Mouse (Mus musculus) heart, adult 2 months (tissue): ENCODE data around the gene Tenm4. TPM values are rescaled to one million over a fixed set of nuclear protein-coding genes. Genes with fewer than 3 reads are reported as not detected.
A peak's percentile ranks its signal among the peaks of the same experiment; 100 is the strongest.

Experiments
- DNase-seq, 2 experiments: peaks; one replicate each; pipeline ENCODE4 v3.0.0; 2021
- H3K27ac ChIP-seq: fragments of 200-600 bp; 2 replicates; pipeline ENCODE4 v1.8.1; 2022
- H3K27me3 ChIP-seq: fragments of 200-500 bp; 2 replicates; pipeline ENCODE4 v1.6.1; 2012; ENCODE audit warnings: mild to moderate bottlenecking, low read length, inconsistent platforms, mixed read lengths; ENCODE audit not compliant: control insufficient read depth, insufficient read depth
- H3K36me3 ChIP-seq: fragments of 200-500 bp; 2 replicates; pipeline ENCODE4 v1.6.1; 2012; ENCODE audit warnings: low read length, inconsistent platforms; ENCODE audit not compliant: control insufficient read depth, insufficient read depth
- H3K4me1 ChIP-seq: fragments of 200-500 bp; 2 replicates; pipeline ENCODE4 v1.6.1; 2011; ENCODE audit warnings: low read length; ENCODE audit not compliant: control insufficient read depth, insufficient read depth
- H3K4me3 ChIP-seq: fragments of 200-600 bp; 2 replicates; pipeline ENCODE4 v1.8.1; 2022
- H3K79me2 ChIP-seq: fragments of 200-500 bp; replicated peaks from 2 replicates; pipeline ENCODE4 v1.6.1; 2012; ENCODE audit warnings: mild to moderate bottlenecking, inconsistent platforms, low read length, moderate library complexity, mixed read lengths; ENCODE audit not compliant: control insufficient read depth, insufficient read depth
- H3K9ac ChIP-seq: fragments of 200-500 bp; 2 replicates; pipeline ENCODE4 v1.6.1; 2012; ENCODE audit warnings: low read depth, mild to moderate bottlenecking, control low read depth, inconsistent platforms, low read length, mixed read lengths
- CTCF ChIP-seq: fragments of 200-600 bp; IDR thresholded peaks from 2 replicates; pipeline ENCODE4 v1.8.1; 2022; ENCODE audit warnings: antibody characterized with exemption, mild to moderate bottlenecking, moderate library complexity
- EP300 ChIP-seq: fragments of 200-500 bp; IDR thresholded peaks from 2 replicates; pipeline ENCODE4 v1.6.1; 2011; ENCODE audit warnings: low read depth, low read length, control low read depth; ENCODE audit not compliant: insufficient read depth
- POLR2A ChIP-seq: fragments of 200-500 bp; IDR thresholded peaks from 2 replicates; pipeline ENCODE4 v1.6.1; 2011; ENCODE audit warnings: mild to moderate bottlenecking, low read depth, low read length, control low read depth; ENCODE audit not compliant: insufficient read depth
- WGBS: fragments of 180-500 bp; shearing (Covaris S2); methylation state at CpG from one replicate; pipeline ENCODE4 v1.1.7; 2018; 5-methylcytosine and 5-hydroxymethylcytosine counted together
- intact Hi-C: fragments of 180-260 bp; cut with DNase I; formaldehyde crosslinking; loops from one replicate; pipeline ENCODE4 v1.15.1; 2025
- polyA plus RNA-seq: library from polyadenylated mRNA; depleted of rRNA; stranded (reverse); fragments of >200 nt; gene quantifications from 2 replicates; pipeline ENCODE4 v1.2.3, GENCODE M21; 2012
- total RNA-seq, 2 experiments: library from RNA; stranded (reverse); gene quantifications; 2 replicates each; pipeline ENCODE4 v1.2.3; 2021

The Tenm4 gene
- total and polyA plus RNA-seq, 3 experiments = 0.34 to 1.3 (median 0.74) TPM

DNA sequence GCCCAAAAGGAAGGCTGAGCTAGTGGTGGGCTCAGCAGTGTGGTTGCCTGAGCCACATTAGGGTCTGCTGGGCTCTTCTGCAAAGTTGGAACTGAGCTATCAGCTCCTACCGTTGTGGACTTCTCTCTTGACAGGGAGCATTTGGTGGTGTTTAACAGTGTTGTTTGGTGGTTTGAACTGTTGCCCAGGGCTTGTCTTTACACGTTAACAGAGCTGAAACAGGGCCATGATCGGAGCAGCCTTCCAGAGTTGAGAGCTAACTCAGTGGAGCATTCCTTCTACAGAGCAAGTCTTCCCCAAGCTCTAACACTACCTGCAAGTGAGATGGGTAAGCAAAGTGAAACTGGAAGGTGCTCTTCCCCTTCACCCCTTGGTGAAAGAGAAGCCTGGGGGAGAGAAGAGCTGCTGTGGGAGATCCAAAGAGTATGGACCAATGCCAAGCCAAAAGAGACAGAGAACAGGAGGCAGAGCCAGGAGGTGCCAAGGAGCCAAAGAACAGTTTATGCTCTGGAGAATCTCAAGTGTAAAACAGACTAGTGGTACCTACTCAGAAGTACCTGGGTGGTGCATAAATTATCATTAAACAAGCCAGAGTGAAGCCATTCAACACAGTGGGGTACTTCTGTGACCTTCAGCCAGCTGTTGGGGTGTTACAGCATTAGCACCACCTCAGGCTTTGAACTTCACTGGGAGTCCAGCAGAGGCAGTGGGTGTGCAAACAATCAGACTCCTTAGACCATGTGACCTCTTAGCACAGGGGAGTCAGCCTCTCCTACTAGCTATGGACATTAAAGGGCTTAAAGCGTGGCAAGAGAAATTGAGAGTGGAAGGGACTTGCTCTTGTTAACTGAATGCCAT lies 71.5 kb downstream of the Tenm4 start:
- no peaks in the 10 kb centered on the region for H3K79me2 ChIP-seq
- no peak overlapping the region for H3K9ac ChIP-seq
- TF ChIP-seq POLR2A (no peak), CTCF (no peak), EP300 (no peak)
- no peaks in the 10 kb centered on the region for H3K27me3 ChIP-seq
- no peaks in the 10 kb centered on the region for H3K36me3 ChIP-seq
- intact Hi-C loops = no loop called here
- H3K4me1 ChIP-seq = no peaks in the 10 kb centered on the region
- DNase-seq = peak in 1 of 2 experiments; percentile 4
- no peak overlapping the region for H3K4me3 ChIP-seq
- no peak overlapping the region for H3K27ac ChIP-seq
- 52% methylated on average over 4 of the region's 4 CpGs for WGBS

DNA sequence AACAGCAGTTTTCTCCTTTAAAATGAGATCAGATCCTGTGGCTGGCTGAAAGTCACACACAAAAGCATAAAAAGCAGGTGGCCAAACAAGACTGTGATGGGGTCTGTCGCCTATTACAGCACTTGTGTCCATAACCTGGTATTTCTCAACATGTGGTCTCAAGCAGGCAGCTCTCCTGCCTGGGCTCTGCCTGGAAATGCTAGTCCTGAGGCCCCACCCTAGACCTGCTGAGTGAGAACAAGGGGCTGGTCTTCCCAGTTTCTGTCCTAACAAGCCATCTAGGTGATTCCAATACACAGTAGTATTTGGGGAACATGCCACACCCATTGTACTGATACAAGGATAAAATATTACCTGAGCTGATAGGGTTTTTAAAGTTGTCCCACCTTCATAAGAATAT lies 73.8 kb downstream of the Tenm4 start:
- 87% methylated on average over 1 of the region's 1 CpGs for WGBS
- Histone ChIP-seq H3K27ac (no peak overlapping the region), H3K27me3 (no peaks in the 10 kb centered on the region), H3K4me3 (no peak overlapping the region), H3K79me2 (no peaks in the 10 kb centered on the region), H3K4me1 (no peaks in the 10 kb centered on the region), H3K36me3 (no peaks in the 10 kb centered on the region), H3K9ac (no peak overlapping the region)
- intact Hi-C loops = no loop called here
- TF ChIP-seq POLR2A = no peak
- no peak for DNase-seq

DNA sequence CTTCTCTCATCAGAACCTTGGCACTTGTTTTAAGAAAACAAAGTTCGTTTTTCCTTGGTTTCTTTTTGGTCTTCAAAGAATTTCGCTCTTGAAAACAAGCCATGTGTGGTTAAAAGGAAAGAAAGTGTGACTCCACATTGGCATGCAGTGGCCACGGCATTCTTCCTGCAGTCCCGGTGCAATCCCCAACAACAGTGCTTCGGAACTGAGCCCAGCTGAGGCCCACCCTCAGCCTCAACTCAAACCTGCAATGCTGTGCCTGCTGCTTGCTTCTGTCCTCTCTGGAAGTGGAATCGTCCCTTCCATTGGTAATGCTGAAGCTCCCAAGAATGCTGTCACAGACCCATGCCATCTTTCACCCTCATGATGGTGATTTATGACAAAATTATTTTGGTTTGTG lies 88.6 kb downstream of the Tenm4 start:
- Histone ChIP-seq H3K9ac (no peak overlapping the region), H3K4me3 (no peak overlapping the region), H3K4me1 (no peaks in the 10 kb centered on the region), H3K27ac (no peak overlapping the region), H3K27me3 (no peaks in the 10 kb centered on the region), H3K36me3 (no peaks in the 10 kb centered on the region), H3K79me2 (no peaks in the 10 kb centered on the region)
- WGBS = 76% methylated on average over 6 of the region's 6 CpGs
- DNase-seq = no peak
- TF ChIP-seq POLR2A (no peak), CTCF (no peak), EP300 (no peak)
- intact Hi-C loops = no loop called here

- Histone ChIP-seq H3K79me2 (no peaks in the 10 kb centered on the region), H3K4me3 (no peak overlapping the region), H3K27me3 (no peaks in the 10 kb centered on the region), H3K9ac (no peak overlapping the region), H3K27ac (no peak overlapping the region), H3K36me3 (no peaks in the 10 kb centered on the region), H3K4me1 (no peaks in the 10 kb centered on the region)
- intact Hi-C loops = no loop called here
- DNase-seq = no peak
- TF ChIP-seq POLR2A (no peak), EP300 (no peak), CTCF (no peak)
Observed at GRCm38 (mm10) chr7:96262182-96262581, 91.1 kb downstream of the Tenm4 start.

- DNase-seq = no peak
- TF ChIP-seq CTCF = no peak
- no peak for TF ChIP-seq EP300
- TF ChIP-seq POLR2A = no peak
- no peaks in the 10 kb centered on the region for H3K27me3 ChIP-seq
- H3K9ac ChIP-seq = no peak overlapping the region
- no peaks in the 10 kb centered on the region for H3K4me1 ChIP-seq
- no peaks in the 10 kb centered on the region for H3K36me3 ChIP-seq
- 67% methylated on average over 1 of the region's 1 CpGs for WGBS
- H3K79me2 ChIP-seq = no peaks in the 10 kb centered on the region
- no peak overlapping the region for H3K4me3 ChIP-seq
- intact Hi-C loops = no loop called here
- no peak overlapping the region for H3K27ac ChIP-seq
Observed at GRCm38 (mm10) chr7:96265941-96266340, 94.9 kb downstream of the Tenm4 start.

- H3K4me1 ChIP-seq = no peaks in the 10 kb centered on the region
- no peak overlapping the region for H3K27ac ChIP-seq
- H3K36me3 ChIP-seq = no peaks in the 10 kb centered on the region
- DNase-seq = no peak
- no peak overlapping the region for H3K9ac ChIP-seq
- 33% methylated on average over 6 of the region's 6 CpGs for WGBS
- intact Hi-C loops = no loop called here
- H3K79me2 ChIP-seq = no peaks in the 10 kb centered on the region
- H3K27me3 ChIP-seq = no peaks in the 10 kb centered on the region
- H3K4me3 ChIP-seq = no peak overlapping the region
- TF ChIP-seq POLR2A (no peak), CTCF (no peak), EP300 (no peak)
Observed at GRCm38 (mm10) chr7:96267266-96267665, 96.2 kb downstream of the Tenm4 start.
